Mouse (Mus musculus) hematopoietic multipotent progenitor cell, adult 10-12 weeks (in vitro differentiated cells): ENCODE data around the gene Lbh. TPM values are rescaled to one million over a fixed set of nuclear protein-coding genes. Genes with fewer than 3 reads are reported as not detected.

ENCODE experiments used
- polyA plus RNA-seq: library from polyadenylated mRNA; stranded (reverse); fragments of >175 nt; gene quantifications from 2 replicates; pipeline ENCODE4 v1.2.3, GENCODE M21; 2012; ENCODE audit warnings: low replicate concordance

Lbh gene
- polyA plus RNA-seq: 199 and 252 TPM in 2 replicates

GRCm38 (mm10) chr17:72918053-72918452, at the start of gene Lbh:
Gene Lbh (plus strand): TSS chr17:72918305.

Other genes starting within 250 kb of the Lbh start
- 14.9 and 18.1 TPM in 2 replicates for gene Ypel5, start 81.9 kb upstream of the Lbh start, polyA plus RNA-seq
- 0.78 and 4.9 TPM in 2 replicates for gene Lclat1, start 189.7 kb downstream of the Lbh start, polyA plus RNA-seq